Mouse (Mus musculus) CH12.LX (cell line): ENCODE measurements around the gene Cep57l1. TPM values are rescaled to one million over a fixed set of nuclear protein-coding genes. Genes with fewer than 3 reads are reported as not detected.

Source experiments
- DNase-seq: peaks from one replicate; pipeline ENCODE4 v3.0.0-alpha.2; 2013; ENCODE audit errors: extremely low read depth
- H3K27ac ChIP-seq: 2 replicates; pipeline ENCODE4 v1.5.1; 2012; ENCODE audit warnings: low read depth, mild to moderate bottlenecking, control low read depth, moderate library complexity; ENCODE audit not compliant: insufficient read depth
- H3K27me3 ChIP-seq: replicated peaks from 2 replicates; pipeline ENCODE3; 2012; ENCODE audit warnings: inconsistent platforms
- H3K36me3 ChIP-seq, 2 experiments: replicated peaks in 1 of 2; 2 replicates each; pipeline versions ENCODE3 to v1.6.1; 2012; ENCODE audit warnings: inconsistent platforms in 1 of 2, low read length in 1 of 2, mild to moderate bottlenecking in 1 of 2, mixed read lengths in 1 of 2, moderate library complexity in 1 of 2; ENCODE audit not compliant: control insufficient read depth in 1 of 2, insufficient read depth in 1 of 2
- H3K4me1 ChIP-seq, 2 experiments: 2 replicates each; pipeline ENCODE4 v1.6.1; 2012; ENCODE audit warnings: inconsistent platforms in 1 of 2, moderate library complexity in 1 of 2; ENCODE audit not compliant: insufficient read depth in 2 of 2, control insufficient read depth in 1 of 2
- H3K4me2 ChIP-seq: 2 replicates; pipeline ENCODE4 v1.6.1; 2012; ENCODE audit warnings: low read depth, mild to moderate bottlenecking, control low read depth; ENCODE audit not compliant: poor library complexity, insufficient read depth, severe bottlenecking
- H3K4me3 ChIP-seq, 3 experiments: fragments of 150-350 bp in 1 of 3; sonication (generic) in 1 of 3; replicated peaks in 1 of 3; 2 replicates each; pipeline versions ENCODE3 to v1.5.1; 2011 to 2012; ENCODE audit warnings: low read depth in 2 of 3, low read length in 2 of 3, mild to moderate bottlenecking in 2 of 3, moderate library complexity in 2 of 3, control low read depth in 1 of 3, improper control_type of control experiment in 1 of 3, inconsistent platforms in 1 of 3, mixed read lengths in 1 of 3; ENCODE audit not compliant: poor library complexity in 1 of 3
- H3K79me2 ChIP-seq: replicated peaks from 2 replicates; pipeline ENCODE4 v1.6.1; 2012; ENCODE audit warnings: mild to moderate bottlenecking, moderate library complexity; ENCODE audit not compliant: control insufficient read depth, poor library complexity, insufficient read depth, severe bottlenecking; ENCODE audit errors: extremely low read depth
- H3K9ac ChIP-seq: 2 replicates; pipeline ENCODE4 v1.6.1; 2012; ENCODE audit warnings: low read depth, mild to moderate bottlenecking, control low read depth, moderate library complexity; ENCODE audit not compliant: insufficient read depth
- H3K9me3 ChIP-seq: replicated peaks from 2 replicates; pipeline ENCODE3; 2012; ENCODE audit warnings: low read length, inconsistent platforms, mixed read lengths
- BHLHE40 ChIP-seq: IDR thresholded peaks from 2 replicates; pipeline ENCODE4 v1.6.1; 2011; ENCODE audit warnings: mild to moderate bottlenecking, low read depth, low read length, improper control_type of control experiment
- CHD1 ChIP-seq: IDR thresholded peaks from 2 replicates; pipeline ENCODE4 v1.6.1; 2012; ENCODE audit warnings: low read depth, low read length, improper control_type of control experiment, inconsistent platforms
- CTCF ChIP-seq, 2 experiments: IDR thresholded peaks in 1 of 2; conservative IDR thresholded peaks in 1 of 2; 2 replicates each; pipeline ENCODE4 v1.5.1; 2011 to 2012; ENCODE audit warnings: low read depth in 2 of 2, low read length in 2 of 2, improper control_type of control experiment in 1 of 2, inconsistent platforms in 1 of 2, mild to moderate bottlenecking in 1 of 2, moderate library complexity in 1 of 2
- ETS1 ChIP-seq: conservative IDR thresholded peaks from 2 replicates; pipeline ENCODE4 v1.6.1; 2012; ENCODE audit warnings: low read depth, mild to moderate bottlenecking, inconsistent platforms, low read length, improper control_type of control experiment, moderate library complexity
- HCFC1 ChIP-seq: IDR thresholded peaks from 2 replicates; pipeline ENCODE4 v1.6.1; 2012; ENCODE audit warnings: low read depth, mild to moderate bottlenecking, inconsistent platforms, low read length, improper control_type of control experiment
- IRF4 ChIP-seq: IDR thresholded peaks from 2 replicates; pipeline ENCODE4 v1.6.1; 2014; ENCODE audit warnings: low read depth, mild to moderate bottlenecking, inconsistent platforms, low read length, improper control_type of control experiment
- JUN ChIP-seq: IDR thresholded peaks from 2 replicates; pipeline ENCODE4 v1.6.1; 2011; ENCODE audit warnings: low read depth, mild to moderate bottlenecking, low read length, improper control_type of control experiment, moderate library complexity; ENCODE audit not compliant: insufficient read depth
- JUND ChIP-seq: conservative IDR thresholded peaks from 2 replicates; pipeline ENCODE4 v1.6.1; 2011; ENCODE audit warnings: low read depth, low read length, improper control_type of control experiment
- KAT2A ChIP-seq: IDR thresholded peaks from 2 replicates; pipeline ENCODE4 v1.6.1; 2012; ENCODE audit warnings: low read length, improper control_type of control experiment, inconsistent platforms; ENCODE audit not compliant: insufficient replicate concordance
- MAZ ChIP-seq: IDR thresholded peaks from 2 replicates; pipeline ENCODE4 v1.6.1; 2012; ENCODE audit warnings: low read depth, mild to moderate bottlenecking, inconsistent platforms, low read length, improper control_type of control experiment, moderate library complexity
- MEF2A ChIP-seq: IDR thresholded peaks from 2 replicates; pipeline ENCODE4 v1.6.1; 2014; ENCODE audit warnings: low read depth, mild to moderate bottlenecking, inconsistent platforms, low read length, improper control_type of control experiment, borderline replicate concordance
- MXI1 ChIP-seq: IDR thresholded peaks from 2 replicates; pipeline ENCODE4 v1.6.1; 2011; ENCODE audit warnings: mild to moderate bottlenecking, low read depth, low read length, improper control_type of control experiment
- NRF1 ChIP-seq: IDR thresholded peaks from 2 replicates; pipeline ENCODE4 v1.6.1; 2014; ENCODE audit warnings: low read depth, mild to moderate bottlenecking, inconsistent platforms, low read length, improper control_type of control experiment, moderate library complexity
- PAX5 ChIP-seq: IDR thresholded peaks from 2 replicates; pipeline ENCODE4 v1.6.1; 2012; ENCODE audit warnings: low read length, inconsistent platforms, mixed read lengths
- POLR2A ChIP-seq: IDR thresholded peaks from 2 replicates; pipeline ENCODE4 v1.6.1; 2011; ENCODE audit warnings: low read depth, mild to moderate bottlenecking, improper control_type of control experiment, low read length
- POLR2AphosphoS2 ChIP-seq: IDR thresholded peaks from 2 replicates; pipeline ENCODE4 v1.6.1; 2011; ENCODE audit warnings: low read depth, low read length, improper control_type of control experiment
- USF1 ChIP-seq: IDR thresholded peaks from 2 replicates; pipeline ENCODE4 v1.6.1; 2014; ENCODE audit warnings: low read depth, mild to moderate bottlenecking, inconsistent platforms, low read length, improper control_type of control experiment
- ZKSCAN1 ChIP-seq: IDR thresholded peaks from 2 replicates; pipeline ENCODE4 v1.6.1; 2012; ENCODE audit warnings: low read depth, inconsistent platforms, low read length, improper control_type of control experiment, borderline replicate concordance
- ZMIZ1 ChIP-seq: IDR thresholded peaks from 2 replicates; pipeline ENCODE4 v1.6.1; 2012; ENCODE audit warnings: low read depth, mild to moderate bottlenecking, inconsistent platforms, low read length, improper control_type of control experiment
- ZNF384 ChIP-seq: IDR thresholded peaks from 2 replicates; pipeline ENCODE4 v1.6.1; 2012; ENCODE audit warnings: low read depth, low read length, improper control_type of control experiment, inconsistent platforms
- dilution Hi-C: fragments of 300-500 bp; cut with MboI; formaldehyde crosslinking; loops from 2 replicates; pipeline ENCODE4 v1.14.3; 2020; ENCODE audit warnings: low sequenced_read_pairs; ENCODE audit not compliant: extremely low pct_unique_long_range_greater_than_20kb, extremely low pct_ligation_motif_present
- in situ Hi-C: fragments of 300-500 bp; cut with MboI; formaldehyde crosslinking; loops from 3 replicates; pipeline ENCODE4 v1.14.3; 2019; ENCODE audit warnings: low sequenced_read_pairs, low pct_ligation_motif_present, low pct_unique_long_range_greater_than_20kb, mixed read lengths
- polyA plus RNA-seq: library from polyadenylated mRNA; unstranded; fragments of >175 nt; gene quantifications from 2 replicates; pipeline ENCODE4 v1.2.1, GENCODE M21; 2012; ENCODE audit warnings: low read depth; ENCODE audit not compliant: insufficient read length
- total RNA-seq, 2 experiments: library from RNA; depleted of rRNA; stranded (reverse); fragments of 300-350 nt in 1 of 2; fragments of >200 nt in 1 of 2; gene quantifications; 2 replicates each; pipeline ENCODE4 v1.2.3; 2012 to 2014

Cep57l1 gene
- total and polyA plus RNA-seq, 3 experiments, result 14.1 to 28.1 (median 19.4) TPM

- Histone ChIP-seq H3K36me3 (no peaks in the 10 kb centered on the region), H3K27ac (no peak overlapping the region), H3K79me2 (peaks cover 16% of the 10 kb centered on the region; the same call in 1 of the 2 replicates), H3K9me3 (peaks cover 3% of the 10 kb centered on the region), H3K4me1 (peaks cover 3 to 57% of the 10 kb centered on the region in 2 experiments; a peak in 3 of 4 replicates), H3K27me3 (no peaks in the 10 kb centered on the region), H3K9ac (no peak overlapping the region; the same call in 1 of the 2 replicates), H3K4me2 (peak overlapping the region; percentile 84), H3K4me3 (peak overlapping the region in 2 of 3 experiments; percentile 72 to 74)
- dilution Hi-C loops (no loop called here), in situ Hi-C loops (loop anchor here (25.0 kb wide), 1 partner anchor 300 kb away; the partner anchor contains the start of gene Cd164)
- no peak for DNase-seq
- TF ChIP-seq MEF2A, result no peak
- no peak for TF ChIP-seq BHLHE40
- no peak for TF ChIP-seq JUND
- no peak for TF ChIP-seq MAZ
- TF ChIP-seq MXI1, result no peak
- TF ChIP-seq IRF4, result no peak
- no peak for TF ChIP-seq POLR2AphosphoS2
- no peak for TF ChIP-seq PAX5
- no peak for TF ChIP-seq ZMIZ1
- no peak for TF ChIP-seq ETS1
- no peak for TF ChIP-seq POLR2A
- TF ChIP-seq USF1, result no peak
- TF ChIP-seq CHD1, result no peak
- TF ChIP-seq ZKSCAN1, result no peak
- no peak for TF ChIP-seq JUN
- no peak for TF ChIP-seq CTCF (conservative IDR thresholded peaks at IDR 0.05 in 1 of 2, IDR thresholded peaks at IDR 0.05 in 1 of 2; ENCODE audit: low read depth in 2 of 2, low read length in 2 of 2)
- TF ChIP-seq KAT2A, result no peak
- no peak for TF ChIP-seq HCFC1
- no peak for TF ChIP-seq ZNF384
- TF ChIP-seq NRF1, result no peak
Observed at GRCm38 (mm10) chr10:41812566-41812965, 2.9 kb upstream of the Cep57l1 start.
